Mouse (Mus musculus): ENCODE data around the gene Plscr1. TPM values are rescaled to one million over a fixed set of nuclear protein-coding genes. Genes with fewer than 3 reads are reported as not detected.

Gene Plscr1
- polyA plus RNA-seq, 1 experiment from 2014 or later = 26.0 TPM

- Histone ChIP-seq H3K4me2 (replicated peaks; ENCODE audit: low read depth, low read length) (no peak overlapping the region), H3K27ac (ENCODE audit: low read depth, low read length) (no peak overlapping the region), H3K9me3 (ENCODE audit: control insufficient read depth, low read length) (no peaks in the 10 kb centered on the region), H3K9ac (ENCODE audit: low read depth, low read length) (no peak overlapping the region), H3K4me3 (ENCODE audit: low read depth, low read length) (no peak overlapping the region), H3K27me3 (ENCODE audit: control insufficient read depth, insufficient read depth, low read length) (no peaks in the 10 kb centered on the region), H3K36me3 (ENCODE audit: control insufficient read depth, insufficient read depth, low read length) (no peaks in the 10 kb centered on the region), H3K4me1 (replicated peaks; ENCODE audit: control insufficient read depth, insufficient read depth, low read length) (no peaks in the 10 kb centered on the region)
- no peak for ATAC-seq (ENCODE audit: low FRiP score)
- DNase-seq (ENCODE audit: low spot score) = no peak
- over 99% methylated on average over 5 of the region's 5 CpGs for WGBS
Observed at GRCm38 (mm10) chr9:92269829-92270404, 20.4 kb downstream of the Plscr1 start.

GRCm38 (mm10) chr9:92270927-92271326 lies 21.4 kb downstream of the Plscr1 start:
- no peak overlapping the region for H3K4me2 ChIP-seq (replicated peaks; ENCODE audit: low read depth, low read length)
- no peak overlapping the region for H3K4me3 ChIP-seq (ENCODE audit: low read depth, low read length)
- DNase-seq (ENCODE audit: low spot score) (no peak), ATAC-seq (ENCODE audit: low FRiP score) (no peak)
- H3K27me3 ChIP-seq (ENCODE audit: control insufficient read depth, insufficient read depth, low read length) = no peaks in the 10 kb centered on the region
- no peak overlapping the region for H3K9ac ChIP-seq (ENCODE audit: low read depth, low read length)
- H3K36me3 ChIP-seq (ENCODE audit: control insufficient read depth, insufficient read depth, low read length) = no peaks in the 10 kb centered on the region
- WGBS = 52% methylated on average over 4 of the region's 4 CpGs
- H3K4me1 ChIP-seq (replicated peaks; ENCODE audit: control insufficient read depth, insufficient read depth, low read length) = no peaks in the 10 kb centered on the region
- no peak overlapping the region for H3K27ac ChIP-seq (ENCODE audit: low read depth, low read length)
- no peaks in the 10 kb centered on the region for H3K9me3 ChIP-seq (ENCODE audit: control insufficient read depth, low read length)

GRCm38 (mm10) chr9:92272650-92273049 lies 23.1 kb downstream of the Plscr1 start:
- WGBS = 91% methylated on average over 4 of the region's 4 CpGs
- no peak for DNase-seq (ENCODE audit: low spot score)
- Histone ChIP-seq H3K9ac (ENCODE audit: low read depth, low read length) (no peak overlapping the region), H3K4me1 (replicated peaks; ENCODE audit: control insufficient read depth, insufficient read depth, low read length) (no peaks in the 10 kb centered on the region), H3K27me3 (ENCODE audit: control insufficient read depth, insufficient read depth, low read length) (no peaks in the 10 kb centered on the region), H3K9me3 (ENCODE audit: control insufficient read depth, low read length) (no peaks in the 10 kb centered on the region), H3K4me2 (replicated peaks; ENCODE audit: low read depth, low read length) (no peak overlapping the region), H3K27ac (ENCODE audit: low read depth, low read length) (no peak overlapping the region), H3K4me3 (ENCODE audit: low read depth, low read length) (no peak overlapping the region), H3K36me3 (ENCODE audit: control insufficient read depth, insufficient read depth, low read length) (no peaks in the 10 kb centered on the region)
- no peak for ATAC-seq (ENCODE audit: low FRiP score)

GRCm38 (mm10) chr9:92273271-92273670 lies 23.7 kb downstream of the Plscr1 start:
- Histone ChIP-seq H3K4me2 (replicated peaks; ENCODE audit: low read depth, low read length) (no peak overlapping the region), H3K9me3 (ENCODE audit: control insufficient read depth, low read length) (no peaks in the 10 kb centered on the region), H3K4me1 (replicated peaks; ENCODE audit: control insufficient read depth, insufficient read depth, low read length) (no peaks in the 10 kb centered on the region), H3K36me3 (ENCODE audit: control insufficient read depth, insufficient read depth, low read length) (no peaks in the 10 kb centered on the region), H3K4me3 (ENCODE audit: low read depth, low read length) (no peak overlapping the region), H3K27ac (ENCODE audit: low read depth, low read length) (no peak overlapping the region), H3K9ac (ENCODE audit: low read depth, low read length) (no peak overlapping the region), H3K27me3 (ENCODE audit: control insufficient read depth, insufficient read depth, low read length) (no peaks in the 10 kb centered on the region)
- WGBS = 86% methylated on average over 2 of the region's 2 CpGs
- ATAC-seq (ENCODE audit: low FRiP score) = no peak
- DNase-seq (ENCODE audit: low spot score) = no peak

GRCm38 (mm10) chr9:92273956-92274762 lies 24.6 kb downstream of the Plscr1 start:
- no peaks in the 10 kb centered on the region for H3K36me3 ChIP-seq (ENCODE audit: control insufficient read depth, insufficient read depth, low read length)
- H3K9me3 ChIP-seq (ENCODE audit: control insufficient read depth, low read length) = no peaks in the 10 kb centered on the region
- H3K4me3 ChIP-seq (ENCODE audit: low read depth, low read length) = no peak overlapping the region
- H3K4me1 ChIP-seq (replicated peaks; ENCODE audit: control insufficient read depth, insufficient read depth, low read length) = no peaks in the 10 kb centered on the region
- H3K27me3 ChIP-seq (ENCODE audit: control insufficient read depth, insufficient read depth, low read length) = no peaks in the 10 kb centered on the region
- H3K27ac ChIP-seq (ENCODE audit: low read depth, low read length) = no peak overlapping the region
- 75% methylated on average over 6 of the region's 6 CpGs for WGBS
- no peak overlapping the region for H3K9ac ChIP-seq (ENCODE audit: low read depth, low read length)
- DNase-seq (ENCODE audit: low spot score) (no peak), ATAC-seq (ENCODE audit: low FRiP score) (no peak)
- no peak overlapping the region for H3K4me2 ChIP-seq (replicated peaks; ENCODE audit: low read depth, low read length)

- ATAC-seq (ENCODE audit: low FRiP score) (no peak), DNase-seq (ENCODE audit: low spot score) (no peak)
- no peaks in the 10 kb centered on the region for H3K9me3 ChIP-seq (ENCODE audit: control insufficient read depth, low read length)
- H3K27me3 ChIP-seq (ENCODE audit: control insufficient read depth, insufficient read depth, low read length) = no peaks in the 10 kb centered on the region
- no peak within 1 kb of the TSS for H3K4me2 ChIP-seq (replicated peaks; ENCODE audit: low read depth, low read length)
- H3K9ac ChIP-seq (ENCODE audit: low read depth, low read length) = no peak within 1 kb of the TSS
- 70% methylated on average over 9 of the region's 9 CpGs for WGBS
- H3K27ac ChIP-seq (ENCODE audit: low read depth, low read length) = no peak within 1 kb of the TSS
- H3K4me1 ChIP-seq (replicated peaks; ENCODE audit: control insufficient read depth, insufficient read depth, low read length) = no peaks in the 10 kb centered on the region
- H3K36me3 ChIP-seq (ENCODE audit: control insufficient read depth, insufficient read depth, low read length) = no peaks in the 10 kb centered on the region
- no peak within 1 kb of the TSS for H3K4me3 ChIP-seq (ENCODE audit: low read depth, low read length)
Observed at GRCm38 (mm10) chr9:92275486-92276207, 26.1 kb downstream of the Plscr1 start, which contains the start of gene Plscr2. TSS of gene Plscr2 (plus strand) at chr9:92275602.

GRCm38 (mm10) chr9:92276360-92276759 lies 26.8 kb downstream of the Plscr1 start:
- DNase-seq (ENCODE audit: low spot score) = no peak
- Histone ChIP-seq H3K9ac (ENCODE audit: low read depth, low read length) (no peak overlapping the region), H3K4me2 (replicated peaks; ENCODE audit: low read depth, low read length) (no peak overlapping the region), H3K4me1 (replicated peaks; ENCODE audit: control insufficient read depth, insufficient read depth, low read length) (no peaks in the 10 kb centered on the region), H3K36me3 (ENCODE audit: control insufficient read depth, insufficient read depth, low read length) (no peaks in the 10 kb centered on the region), H3K27ac (ENCODE audit: low read depth, low read length) (no peak overlapping the region), H3K27me3 (ENCODE audit: control insufficient read depth, insufficient read depth, low read length) (no peaks in the 10 kb centered on the region), H3K9me3 (ENCODE audit: control insufficient read depth, low read length) (no peaks in the 10 kb centered on the region), H3K4me3 (ENCODE audit: low read depth, low read length) (no peak overlapping the region)
- ATAC-seq (ENCODE audit: low FRiP score) = no peak
- WGBS = 85% methylated on average over 7 of the region's 7 CpGs

GRCm38 (mm10) chr9:92280048-92280447 lies 30.5 kb downstream of the Plscr1 start:
- DNase-seq (ENCODE audit: low spot score) (no peak), ATAC-seq (ENCODE audit: low FRiP score) (no peak)
- H3K9ac ChIP-seq (ENCODE audit: low read depth, low read length) = no peak overlapping the region
- no peaks in the 10 kb centered on the region for H3K27me3 ChIP-seq (ENCODE audit: control insufficient read depth, insufficient read depth, low read length)
- H3K36me3 ChIP-seq (ENCODE audit: control insufficient read depth, insufficient read depth, low read length) = no peaks in the 10 kb centered on the region
- no peaks in the 10 kb centered on the region for H3K4me1 ChIP-seq (replicated peaks; ENCODE audit: control insufficient read depth, insufficient read depth, low read length)
- WGBS = 91% methylated on average over 1 of the region's 1 CpGs
- no peak overlapping the region for H3K27ac ChIP-seq (ENCODE audit: low read depth, low read length)
- no peak overlapping the region for H3K4me2 ChIP-seq (replicated peaks; ENCODE audit: low read depth, low read length)
- no peaks in the 10 kb centered on the region for H3K9me3 ChIP-seq (ENCODE audit: control insufficient read depth, low read length)
- no peak overlapping the region for H3K4me3 ChIP-seq (ENCODE audit: low read depth, low read length)
